8 mouse cellular contexts compared by ENCODE assay signal in genomic region chr12:111375559-111375958, GRCm38 (mm10). TPM values are rescaled to one million over a fixed set of nuclear protein-coding genes. Genes with fewer than 3 reads are reported as not detected.
DNase-seq lines count a peak whose midpoint lies in the region; ATAC-seq and TF ChIP-seq lines count a peak whose summit lies in the region.

No protein-coding gene starts in this region.

- H3K27me3 ChIP-seq in erythroblast, embryonic 14.5 days (ENCODE audit: control insufficient read depth): peaks cover 54% of the 10 kb centered on the region
- H3K27me3 ChIP-seq in CH12.LX (replicated peaks): peaks cover 20% of the 10 kb centered on the region
- 0 out of 2 replicates have a peak, but pooled peaks cover 2% of the 10 kb centered on the region for H3K27me3 ChIP-seq in heart, embryonic 15.5 days
- H3K27me3 ChIP-seq in liver, embryonic 16.5 days (ENCODE audit: control insufficient read depth, insufficient read depth, low read depth, low read length): peaks cover 43% of the 10 kb centered on the region

- TF ChIP-seq POLR2A in CH12.LX (IDR thresholded peaks at IDR 0.05; ENCODE audit: low read depth, low read length): no peak

- peak overlapping the region; percentile 79 for H3K4me2 ChIP-seq in CH12.LX (ENCODE audit: insufficient read depth, low read depth, poor library complexity, severe bottlenecking)
- peak overlapping the region; percentile 89 for H3K4me2 ChIP-seq in heart, embryonic 15.5 days
- H3K4me2 ChIP-seq in liver, embryonic 16.5 days (ENCODE audit: low read depth, low read length): peak overlapping the region; percentile 69

- H3K79me2 ChIP-seq in CH12.LX (replicated peaks; ENCODE audit: control insufficient read depth, extremely low read depth, insufficient read depth, poor library complexity, severe bottlenecking): no peaks in the 10 kb centered on the region; the same call in 1 of the 2 replicates

- dilution Hi-C loops in CH12.LX (cut with MboI; ENCODE audit: extremely low pct_ligation_motif_present, extremely low pct_unique_long_range_greater_than_20kb, low sequenced_read_pairs): no loop called here

- no peak for DNase-seq in CH12.LX (ENCODE audit: extremely low read depth)
- no peak for DNase-seq in spleen, postnatal 4 days (ENCODE audit: low spot score in 2 of 2)
- DNase-seq in thymus, postnatal 36 days: no peak
- no peak for DNase-seq in left cerebral cortex, postnatal 10 days (ENCODE audit: extremely low spot score in 1 of 2, low spot score in 2 of 2)

- H3K4me1 ChIP-seq in erythroblast, embryonic 14.5 days (ENCODE audit: control insufficient read depth): peaks cover 21% of the 10 kb centered on the region
- H3K4me1 ChIP-seq in CH12.LX (ENCODE audit: control insufficient read depth in 1 of 2, insufficient read depth in 2 of 2): peaks cover 4 to 36% of the 10 kb centered on the region in 2 experiments
- H3K4me1 ChIP-seq in heart, embryonic 15.5 days (replicated peaks): peaks cover 47% of the 10 kb centered on the region
- peaks cover 4% of the 10 kb centered on the region for H3K4me1 ChIP-seq in liver, embryonic 16.5 days (ENCODE audit: control insufficient read depth, low read depth, low read length)

- in situ Hi-C loops in CH12.LX (cut with MboI; ENCODE audit: low pct_ligation_motif_present, low pct_unique_long_range_greater_than_20kb, low sequenced_read_pairs): no loop called here

- H3K4me3 ChIP-seq in erythroblast, embryonic 14.5 days (replicated peaks): peak overlapping the region; percentile 12
- peak overlapping the region in 2 of 3 experiments; percentile 1 to 99 for H3K4me3 ChIP-seq in CH12.LX (replicated peaks in 1 of 3; ENCODE audit: low read depth in 2 of 3, low read length in 2 of 3, poor library complexity in 1 of 3)
- peak overlapping the region; percentile 95 for H3K4me3 ChIP-seq in heart, embryonic 15.5 days
- H3K4me3 ChIP-seq in liver, embryonic 16.5 days (ENCODE audit: low read depth, low read length): peak overlapping the region; percentile 72

- no peak for ATAC-seq in erythroblast, adult 5-6 weeks (replicated peaks; ENCODE audit: low FRiP score, poor library complexity, severe bottlenecking)
- no peak for ATAC-seq in heart, embryonic 15.5 days (replicated peaks; ENCODE audit: insufficient number of reproducible peaks, insufficient read depth, low FRiP score, low read depth)
- ATAC-seq in liver, embryonic 16.5 days (ENCODE audit: low read depth): no peak

- no peak for TF ChIP-seq CTCF in CH12.LX (conservative IDR thresholded peaks at IDR 0.05 in 1 of 2, IDR thresholded peaks at IDR 0.05 in 1 of 2; ENCODE audit: low read depth in 2 of 2, low read length in 2 of 2)

- H3K36me3 ChIP-seq in erythroblast, embryonic 14.5 days (ENCODE audit: control insufficient read depth): no peaks in the 10 kb centered on the region
- H3K36me3 ChIP-seq in CH12.LX (replicated peaks in 1 of 2; ENCODE audit: control insufficient read depth in 1 of 2, insufficient read depth in 1 of 2, low read length in 1 of 2): peaks cover 0 to 2% of the 10 kb centered on the region in 2 experiments
- no peaks in the 10 kb centered on the region for H3K36me3 ChIP-seq in heart, embryonic 15.5 days
- no peaks in the 10 kb centered on the region for H3K36me3 ChIP-seq in liver, embryonic 16.5 days (ENCODE audit: control insufficient read depth, insufficient read depth)

- intact Hi-C loops in left cerebral cortex, postnatal 10 days (cut with DNase I): loop anchor here (5.0 kb wide), 1 partner anchor 43 kb away; no protein-coding TSS in a partner anchor

- no peak overlapping the region for H3K27ac ChIP-seq in CH12.LX (ENCODE audit: insufficient read depth, low read depth)
- H3K27ac ChIP-seq in heart, embryonic 15.5 days: peak overlapping the region; percentile 97
- H3K27ac ChIP-seq in liver, embryonic 16.5 days (ENCODE audit: low read length): no peak overlapping the region

- no peak for TF ChIP-seq RAD21 in CH12.LX (IDR thresholded peaks at IDR 0.05; ENCODE audit: low read depth, low read length)

- peak overlapping the region; percentile 80; the same call in 1 of the 2 replicates for H3K9ac ChIP-seq in CH12.LX (ENCODE audit: insufficient read depth, low read depth)
- H3K9ac ChIP-seq in heart, embryonic 15.5 days: peak overlapping the region; percentile 97
- H3K9ac ChIP-seq in liver, embryonic 16.5 days (ENCODE audit: low read depth, low read length): 0 out of 2 replicates have a peak overlapping the region, but pooled peaks have one; percentile 33

- 41% methylated on average over 12 of the region's 12 CpGs for WGBS in heart, embryonic 15.5 days
- WGBS in liver, embryonic 16.5 days (ENCODE audit: insufficient replicate concordance): 58% methylated on average over 12 of the region's 12 CpGs

- H3K9me3 ChIP-seq in erythroblast, embryonic 14.5 days (ENCODE audit: control insufficient read depth, low read length): no peaks in the 10 kb centered on the region
- H3K9me3 ChIP-seq in CH12.LX (replicated peaks; ENCODE audit: low read length): no peaks in the 10 kb centered on the region
- H3K9me3 ChIP-seq in heart, embryonic 15.5 days (replicated peaks): no peaks in the 10 kb centered on the region
- H3K9me3 ChIP-seq in liver, embryonic 16.5 days (replicated peaks; ENCODE audit: control insufficient read depth, low read length): no peaks in the 10 kb centered on the region

- no peak for TF ChIP-seq EP300 in CH12.LX (IDR thresholded peaks at IDR 0.05; ENCODE audit: low read length)

TF ChIP-seq in CH12.LX, 34 proteins besides CTCF, POLR2A, EP300 and RAD21:
- TF ChIP-seq RCOR1 (conservative IDR thresholded peaks at IDR 0.05; ENCODE audit: low read depth, low read length) (no peak), USF1 (IDR thresholded peaks at IDR 0.05; ENCODE audit: low read depth, low read length) (no peak), SMC3 (IDR thresholded peaks at IDR 0.05; ENCODE audit: low read depth, low read length) (no peak)

RNA-seq across cellular contexts. Expression of gene Cdc42bpb, which starts 2.0 kb away (rescaled TPM):
- polyA plus RNA-seq in erythroblast, embryonic 14.5 days (2012): 0.74 TPM in 2 replicates
- total RNA-seq in erythroblast, adult 5-6 weeks (2015; ENCODE audit: low replicate concordance): 0.58 and 10.9 TPM in 2 replicates
- 1.8 and 2.6 TPM in 2 replicates for total RNA-seq in erythroblast, adult 5-6 weeks (2017; ENCODE audit: low replicate concordance)
- total RNA-seq in CH12.LX (2012; rRNA removed) (20.6 and 25.4 TPM in 2 replicates), CH12.LX (2014; rRNA removed) (12.9 and 16.7 TPM in 2 replicates)
- 22.9 and 29.7 TPM in 2 replicates for polyA plus RNA-seq in CH12.LX (2012; ENCODE audit: insufficient read length, low read depth)
- polyA plus RNA-seq in heart, embryonic 15.5 days (2015; fragmentation: Nextera tagmentation; extraction: Ambion mirVana): 20.1 and 26.7 TPM in 2 replicates
- 8.1 and 10.1 TPM in 2 replicates for polyA plus RNA-seq in liver, embryonic 16.5 days (2015; fragmentation: Nextera tagmentation; extraction: Ambion mirVana)
- 100 to 1,000 TPM; 167 to 169 TPM for total RNA-seq in left cerebral cortex, postnatal 10 days (2021)

RNA-seq across cellular contexts. Expression of gene Lbhd2, which starts 31.1 kb away (rescaled TPM):
- polyA plus RNA-seq in erythroblast, embryonic 14.5 days (2012): not detected in 2 replicates
- total RNA-seq in erythroblast, adult 5-6 weeks (2015; ENCODE audit: low replicate concordance): not detected in 2 replicates
- not detected in 2 replicates for total RNA-seq in erythroblast, adult 5-6 weeks (2017; ENCODE audit: low replicate concordance)
- total RNA-seq in CH12.LX (2012; rRNA removed) (not detected in 2 replicates), CH12.LX (2014; rRNA removed) (not detected in 2 replicates)
- polyA plus RNA-seq in CH12.LX (2012; ENCODE audit: insufficient read length, low read depth): not detected in 2 replicates
- 0.45 and 1.6 TPM in 2 replicates for polyA plus RNA-seq in heart, embryonic 15.5 days (2015; fragmentation: Nextera tagmentation; extraction: Ambion mirVana)
- not detected in 2 replicates for polyA plus RNA-seq in liver, embryonic 16.5 days (2015; fragmentation: Nextera tagmentation; extraction: Ambion mirVana)
- total RNA-seq in left cerebral cortex, postnatal 10 days (2021): 1 to 10 TPM; 2.6 to 3.0 TPM

RNA-seq across cellular contexts. Expression of gene Exoc3l4, which starts 41.3 kb away (rescaled TPM):
- 0.23 and 0.25 TPM in 2 replicates for polyA plus RNA-seq in erythroblast, embryonic 14.5 days (2012)
- total RNA-seq in erythroblast, adult 5-6 weeks (2015; ENCODE audit: low replicate concordance): not detected in 2 replicates
- total RNA-seq in erythroblast, adult 5-6 weeks (2017; ENCODE audit: low replicate concordance): not detected in 2 replicates
- total RNA-seq in CH12.LX (2012; rRNA removed) (0.29 and 0.85 TPM in 2 replicates), CH12.LX (2014; rRNA removed) (0.80 and 1.2 TPM in 2 replicates)
- 0.56 and 0.81 TPM in 2 replicates for polyA plus RNA-seq in CH12.LX (2012; ENCODE audit: insufficient read length, low read depth)
- polyA plus RNA-seq in heart, embryonic 15.5 days (2015; fragmentation: Nextera tagmentation; extraction: Ambion mirVana): 8.0 and 15.1 TPM in 2 replicates
- polyA plus RNA-seq in liver, embryonic 16.5 days (2015; fragmentation: Nextera tagmentation; extraction: Ambion mirVana): 23.4 and 28.5 TPM in 2 replicates
- total RNA-seq in left cerebral cortex, postnatal 10 days (2021): 1 to 10 TPM; 1.1 to 1.7 TPM

Comparison
In these comparisons a context has a peak if more than half of its experiments do, and no peak if none do; other contexts are left out.
1. H3K4me3 ChIP-seq: peak in every context shown above with its lines; median percentile 95 in heart, embryonic 15.5 days; 72 in liver, embryonic 16.5 days; 50 in CH12.LX; 12 in erythroblast, embryonic 14.5 days.
2. H3K9ac ChIP-seq: peak in every context shown above with its lines; median percentile 97 in heart, embryonic 15.5 days; 80 in CH12.LX; 33 in liver, embryonic 16.5 days.